Mouse (Mus musculus) ovary, adult 18-20 months (tissue): Measurements from ENCODE around the gene Dst.

ENCODE experiments used
- DNase-seq: peaks from one replicate; pipeline ENCODE4 v3.0.0; 2022; ENCODE audit warnings: low spot score, mixed read lengths

Dst gene

DNA sequence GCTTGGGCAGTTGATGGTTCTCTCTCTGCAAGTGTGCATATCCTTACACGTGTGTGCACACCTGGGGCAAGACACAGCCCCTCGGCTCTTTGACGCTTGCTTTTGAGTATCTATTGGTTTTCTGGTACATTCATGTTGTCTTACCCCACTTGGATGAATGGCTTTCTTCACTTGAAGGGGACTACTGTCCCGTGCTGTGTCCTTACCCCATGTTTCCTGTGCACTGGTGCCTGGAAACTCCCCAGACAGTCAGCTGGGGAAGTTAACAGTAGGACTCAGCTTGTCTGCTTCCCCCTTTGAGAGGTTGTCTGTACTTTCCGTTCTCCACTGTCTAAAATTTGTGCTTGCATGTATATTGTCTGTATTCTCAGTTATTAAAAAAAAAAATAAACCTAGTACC lies 120.7 kb downstream of the Dst start:
- no peak for DNase-seq

- no peak for DNase-seq
These were observed 122.5 kb downstream of the Dst start for GRCm38 (mm10) chr1:34030330-34031021.

DNA sequence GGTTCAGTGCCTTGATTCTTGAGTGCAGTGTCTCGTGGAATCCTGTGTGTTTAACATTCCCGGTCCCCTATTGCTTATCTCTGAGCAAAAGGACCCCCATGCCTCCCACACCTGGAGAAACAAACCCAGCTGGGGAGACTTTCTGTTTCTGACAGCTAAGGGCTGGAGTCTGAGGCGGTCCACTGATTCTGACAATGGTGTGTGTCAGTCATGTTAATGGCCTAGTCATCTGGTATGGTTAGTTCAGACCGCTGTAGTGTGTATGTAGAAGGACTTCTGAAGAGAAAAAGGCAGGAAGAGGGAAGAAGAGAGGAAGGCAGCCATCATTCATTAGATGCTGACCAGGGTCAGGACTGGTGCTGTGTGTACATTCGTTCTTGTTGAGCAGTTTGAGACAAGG lies 125.0 kb downstream of the Dst start:
- no peak for DNase-seq

GRCm38 (mm10) chr1:34033478-34033877 lies 125.5 kb downstream of the Dst start:
- DNase-seq: no peak

DNA sequence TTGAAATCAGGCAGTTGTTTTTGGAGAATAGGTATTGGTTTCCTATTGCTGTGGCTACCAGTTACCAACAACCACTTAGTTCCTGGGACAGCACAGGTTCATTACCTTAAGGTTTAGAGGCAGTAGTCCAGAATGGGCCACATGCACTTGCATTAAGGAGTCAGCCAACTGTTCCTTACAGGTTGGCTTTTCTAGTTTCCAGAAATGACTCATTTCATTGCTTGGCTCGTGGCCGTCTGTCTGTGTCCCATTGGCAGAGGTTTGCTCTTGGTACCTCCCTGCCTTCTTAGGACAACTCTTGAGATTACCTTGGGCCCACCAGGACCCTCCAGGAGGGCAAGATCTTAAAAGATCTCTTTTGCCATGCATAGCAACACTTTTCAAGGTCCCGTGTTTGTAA lies 125.9 kb downstream of the Dst start:
- DNase-seq: no peak

DNA sequence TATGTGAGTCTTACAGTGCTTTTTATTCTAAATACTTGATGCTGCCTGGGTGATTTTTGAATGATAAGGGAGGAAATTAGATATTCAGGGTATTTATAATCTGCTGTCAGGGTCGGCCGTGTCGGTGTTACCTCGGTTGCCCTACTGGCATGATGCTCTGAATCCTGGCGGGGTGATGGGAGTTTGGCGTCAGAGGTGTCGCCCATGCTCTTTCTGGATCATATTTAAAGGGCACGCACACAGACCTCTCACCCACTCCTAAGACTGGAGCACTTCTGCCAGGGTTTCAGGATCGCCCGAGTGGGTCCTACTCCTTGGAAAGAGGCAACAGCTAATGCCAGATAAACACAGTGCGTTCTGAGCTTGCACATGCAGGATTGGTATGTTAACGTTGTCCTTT lies 128.1 kb downstream of the Dst start:
- no peak for DNase-seq

- DNase-seq: no peak
These were observed 130.5 kb downstream of the Dst start for GRCm38 (mm10) chr1:34038571-34038970.

DNA sequence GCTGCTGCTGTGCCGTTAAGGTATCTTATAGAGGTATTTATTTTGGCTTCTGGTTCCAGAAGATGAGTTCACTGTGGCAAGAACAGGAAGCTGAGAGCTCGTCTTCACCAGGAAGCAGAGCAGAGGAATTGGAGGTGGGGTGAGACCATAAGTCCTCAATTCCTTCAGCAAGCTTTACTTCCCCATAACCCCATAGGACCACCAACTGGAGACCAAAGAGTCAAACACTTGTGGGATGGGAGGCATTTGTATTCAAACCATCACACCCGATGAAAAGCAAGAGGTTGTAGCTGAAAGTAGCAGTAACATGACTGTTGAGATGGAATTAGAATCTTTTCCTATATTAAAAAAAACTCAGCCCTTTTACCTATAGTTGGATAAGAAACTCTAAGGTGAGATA lies 132.0 kb downstream of the Dst start:
- no peak for DNase-seq

- no peak for DNase-seq
These were observed 133.1 kb downstream of the Dst start for GRCm38 (mm10) chr1:34040901-34041721.

DNA sequence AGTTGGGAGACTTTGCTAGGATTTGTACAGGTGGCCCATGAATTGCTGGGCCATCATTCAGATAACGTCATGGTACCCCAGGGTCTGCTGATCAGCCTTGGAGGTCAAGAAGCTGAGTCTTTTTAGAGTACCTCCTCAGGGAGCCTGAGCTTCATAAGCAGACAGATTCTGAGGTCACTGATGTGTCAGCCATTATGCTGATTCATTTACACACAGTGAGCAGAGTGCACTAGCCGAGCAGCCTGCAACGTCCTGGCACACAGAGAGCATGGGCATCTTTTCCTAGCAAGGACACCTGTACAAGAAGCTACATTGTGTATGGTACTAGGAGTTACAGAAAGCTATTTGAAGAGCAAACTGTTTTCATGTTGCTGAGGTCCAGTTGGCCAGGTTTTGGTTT lies 134.3 kb downstream of the Dst start:
- DNase-seq: no peak

DNA sequence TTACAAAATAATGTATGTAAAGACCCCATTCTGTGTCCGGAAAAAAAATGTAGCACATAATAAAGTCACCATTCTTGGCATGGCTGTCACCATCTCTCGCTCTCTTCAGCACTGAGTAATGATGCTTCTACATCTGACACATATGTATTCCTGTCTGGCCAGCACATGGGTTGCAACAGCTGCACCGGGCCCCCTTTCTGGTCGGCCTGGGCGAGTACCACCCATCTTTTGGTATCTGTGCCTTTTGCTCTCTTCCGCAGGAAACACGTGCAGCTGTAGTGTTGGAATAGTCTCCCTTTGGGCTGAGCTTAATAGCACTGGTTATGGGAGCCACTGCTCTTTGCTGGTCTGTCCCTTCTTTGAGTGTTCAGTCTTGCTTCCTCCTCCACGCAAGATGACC lies 135.3 kb downstream of the Dst start:
- DNase-seq: no peak

DNA sequence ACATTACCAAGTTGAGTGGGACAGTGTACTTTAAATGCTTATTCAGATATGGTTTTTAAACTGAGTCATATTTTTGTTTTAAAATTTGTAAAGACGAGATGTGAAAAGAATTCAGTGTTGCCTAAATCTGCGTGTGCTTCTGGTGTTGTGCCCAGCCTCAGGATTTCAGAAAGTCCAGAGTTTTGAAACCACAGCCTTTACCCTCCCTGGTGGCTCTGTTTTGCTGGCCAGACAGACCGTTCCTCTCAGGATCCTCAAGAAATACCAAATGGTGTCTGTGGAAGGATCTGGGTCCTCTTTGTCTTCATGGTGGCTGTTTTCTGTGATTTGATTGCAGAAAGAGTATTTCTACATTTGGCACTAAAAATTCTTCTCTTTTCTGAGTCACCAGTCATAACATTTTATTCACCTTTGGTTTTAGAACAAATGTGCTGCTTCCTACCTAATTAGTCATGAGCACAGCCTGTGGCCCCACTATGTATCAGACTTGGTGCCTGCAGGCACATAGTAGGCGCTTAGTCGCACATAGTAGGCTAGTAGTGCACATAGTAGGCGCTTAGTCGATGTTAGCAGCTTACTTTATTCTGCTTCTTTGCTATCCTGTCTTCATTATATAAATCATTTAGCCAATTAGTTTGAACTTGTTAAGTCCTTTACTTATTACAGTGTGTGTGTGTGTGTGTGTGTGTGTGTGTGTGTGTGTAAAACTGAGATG lies 136.0 kb downstream of the Dst start:
- DNase-seq: no peak

DNA sequence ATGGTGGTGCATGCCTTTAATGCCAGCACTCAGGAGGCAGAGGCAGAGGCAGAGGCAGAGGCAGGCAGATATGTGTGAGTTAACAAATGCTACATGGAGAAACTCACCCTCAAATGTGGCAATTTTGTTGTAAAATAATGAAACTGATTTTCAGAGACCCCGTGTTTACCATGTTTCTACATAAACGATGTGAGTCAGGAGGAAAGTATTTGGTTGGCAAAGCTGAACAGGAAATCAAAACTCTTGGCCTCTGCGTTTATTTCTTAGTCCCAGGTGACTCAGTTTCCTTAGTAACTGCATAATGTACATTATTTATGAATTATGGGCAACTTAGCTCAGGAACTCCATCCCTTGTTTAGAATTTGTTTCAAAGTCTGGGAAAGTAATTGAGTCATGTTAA lies 136.7 kb downstream of the Dst start:
- no peak for DNase-seq

GRCm38 (mm10) chr1:34047285-34047684 lies 139.3 kb downstream of the Dst start:
- DNase-seq: no peak

GRCm38 (mm10) chr1:34051251-34051650 lies 143.2 kb downstream of the Dst start:
- peak; percentile 19 for DNase-seq

DNA sequence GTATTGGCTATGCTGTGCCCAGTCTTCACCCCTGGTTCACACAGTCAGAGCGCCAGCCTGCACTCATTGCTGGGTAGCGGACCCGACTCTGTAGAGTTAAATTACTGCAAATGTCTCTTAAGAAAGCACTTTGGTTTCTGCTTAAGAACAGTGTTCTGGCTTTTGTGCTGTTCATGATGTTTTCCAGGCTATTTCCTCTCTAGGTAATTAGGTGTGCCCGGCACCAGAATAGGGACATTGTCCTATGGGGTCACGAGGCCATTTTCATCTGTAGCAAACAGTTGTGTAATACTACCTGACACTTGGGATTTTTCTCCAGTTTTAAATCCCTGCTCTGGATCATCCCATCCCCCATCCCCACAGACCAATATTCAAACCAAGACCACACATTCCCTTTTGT lies 144.4 kb downstream of the Dst start:
- DNase-seq: no peak

- DNase-seq: no peak
These were observed 146.9 kb downstream of the Dst start for GRCm38 (mm10) chr1:34054970-34055369.

DNA sequence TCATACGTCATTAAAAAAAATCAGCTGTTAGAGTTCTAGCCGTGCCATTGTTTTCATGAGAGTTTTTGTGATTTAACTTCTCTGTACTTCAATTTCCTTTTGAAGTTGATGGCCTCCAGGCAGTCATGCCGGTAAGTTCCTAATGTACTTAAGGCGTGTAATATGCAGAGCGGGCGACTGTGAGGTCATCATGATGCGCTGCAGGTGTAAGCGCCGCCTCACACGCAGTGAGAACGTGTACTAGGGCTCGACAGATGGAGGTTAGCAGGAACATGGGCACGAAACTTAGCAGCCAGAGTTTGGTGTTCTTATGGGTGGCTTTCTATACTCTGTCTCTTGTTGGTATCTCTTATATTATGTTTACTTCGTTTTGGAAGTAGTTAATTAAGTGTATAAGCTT lies 148.6 kb downstream of the Dst start:
- no peak for DNase-seq

GRCm38 (mm10) chr1:34059231-34059630 lies 151.2 kb downstream of the Dst start:
- no peak for DNase-seq

GRCm38 (mm10) chr1:34060446-34060845 lies 152.4 kb downstream of the Dst start:
- DNase-seq: peak; percentile 19

GRCm38 (mm10) chr1:34061078-34061477 lies 153.1 kb downstream of the Dst start:
- peak; percentile 44 for DNase-seq

DNA sequence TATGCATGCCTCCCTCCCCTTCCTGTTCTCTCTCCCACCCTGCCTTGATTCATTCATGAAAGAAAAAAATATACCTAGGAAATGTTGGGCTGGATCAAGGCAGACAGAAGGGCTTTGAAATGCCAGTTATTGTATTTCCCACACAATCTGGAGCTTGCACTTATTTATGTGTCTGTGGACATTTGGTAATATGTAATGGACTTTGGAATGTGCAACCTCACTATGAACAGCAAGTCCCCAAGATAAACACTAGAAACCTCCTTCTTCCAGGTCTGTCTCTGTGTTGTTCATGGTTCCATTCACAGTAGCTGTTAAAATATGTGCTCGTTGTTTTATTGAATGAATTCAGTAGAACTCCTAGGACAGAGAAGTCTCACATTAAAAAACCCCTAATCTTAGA lies 153.8 kb downstream of the Dst start:
- no peak for DNase-seq

- no peak for DNase-seq
These were observed 155.9 kb downstream of the Dst start for GRCm38 (mm10) chr1:34063943-34064342.
